Mouse (Mus musculus) erythroid progenitor cell, adult 5-6 weeks (primary cell): ENCODE measurements around the gene Ptch1. TPM values are rescaled to one million over a fixed set of nuclear protein-coding genes. Genes with fewer than 3 reads are reported as not detected.

Source experiments
- ATAC-seq: replicated peaks from 2 replicates; pipeline ENCODE4 v1.8.0; 2016; ENCODE audit warnings: moderate number of reproducible peaks, mild to moderate bottlenecking, moderate TSS enrichment, inconsistent platforms; ENCODE audit not compliant: poor library complexity, low FRiP score, severe bottlenecking
- total RNA-seq, 2 experiments: library from RNA; stranded (forward) in 1 of 2; stranded (reverse) in 1 of 2; fragments of 150-400 nt in 1 of 2; fragments of 186-747, 209-891 nt in 1 of 2; gene quantifications; 2 replicates each; pipeline versions ENCODE4 v1.2.3 to v1.2.4; 2015 to 2017; ENCODE audit warnings: low replicate concordance in 2 of 2

Gene Ptch1
- total RNA-seq (2015; ENCODE audit: low replicate concordance) (4.0 and 6.3 TPM in 2 replicates), total RNA-seq (2017; ENCODE audit: low replicate concordance) (1.6 and 2.6 TPM in 2 replicates)

DNA sequence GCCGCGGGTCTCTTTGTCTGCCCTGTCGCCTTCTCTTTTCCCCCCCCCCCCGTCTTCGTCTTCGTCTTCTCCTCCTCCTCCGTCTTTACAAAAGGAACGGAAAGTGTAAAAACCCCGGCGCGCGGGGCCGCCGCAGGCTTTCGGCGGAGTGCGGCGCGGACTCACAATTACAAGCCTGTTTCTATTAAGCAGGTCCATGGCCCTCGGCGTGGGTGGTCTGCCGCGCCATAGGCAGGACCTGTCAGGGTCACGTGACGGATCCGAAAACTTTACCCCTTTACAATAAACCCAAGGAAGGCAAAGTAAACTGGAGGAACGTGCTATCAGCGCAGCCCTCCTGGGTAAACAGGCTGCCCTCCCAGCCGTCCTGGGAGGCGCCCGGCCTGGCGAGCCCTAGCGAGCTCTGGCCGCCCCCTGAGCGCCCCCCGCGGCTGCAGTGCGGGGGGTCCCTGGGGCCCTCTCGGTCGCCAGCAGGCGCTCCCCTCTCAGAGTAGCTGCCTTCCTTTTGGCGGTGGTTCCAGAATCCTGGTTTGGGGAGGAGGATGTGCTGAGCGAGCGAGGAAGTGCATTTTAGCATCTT lies at the start of gene Ptch1:
Ptch1 (minus strand) TSS at position 343 of the 580 bp plus-strand sequence.
- no peak for ATAC-seq

DNA sequence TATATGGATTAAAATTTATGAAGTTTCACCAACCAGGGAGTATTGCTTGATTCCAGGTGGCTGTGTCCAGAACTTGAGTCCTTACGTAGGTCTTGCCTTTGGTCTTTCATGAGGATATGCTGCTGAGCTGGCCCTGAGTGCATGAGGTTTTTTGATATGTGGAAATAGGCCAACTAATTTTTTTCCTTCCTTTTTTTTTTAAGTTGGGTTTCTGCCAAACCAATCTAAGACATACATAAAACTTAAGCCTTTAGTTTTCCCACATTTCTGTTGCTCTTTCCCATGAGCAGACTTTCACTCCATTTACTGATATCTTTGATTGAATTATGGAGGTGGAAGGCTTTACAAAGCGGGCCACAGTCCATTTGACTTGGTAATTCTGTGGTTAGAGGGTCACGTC lies 47.9 kb upstream of the Ptch1 start:
- no peak for ATAC-seq

DNA sequence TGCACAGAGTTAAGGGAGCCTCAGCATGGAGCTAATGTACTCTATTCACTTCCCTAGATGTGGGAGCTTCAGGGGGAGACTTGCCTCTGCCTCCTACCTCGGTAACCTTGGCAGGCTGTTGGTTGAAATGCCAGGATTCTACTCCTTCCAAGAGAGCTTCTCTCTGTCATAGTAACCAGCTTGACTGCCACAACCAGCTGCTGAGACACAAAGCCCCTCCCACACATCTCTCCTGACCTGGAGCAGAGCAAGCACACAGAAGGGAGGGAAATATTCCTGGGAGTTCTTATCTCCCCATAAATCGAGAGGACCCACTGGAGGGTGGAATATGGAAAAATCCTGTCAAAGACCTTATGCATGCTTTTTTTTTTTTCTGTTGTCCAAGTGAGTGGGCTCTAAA lies 39.8 kb upstream of the Ptch1 start:
- ATAC-seq, result no peak

DNA sequence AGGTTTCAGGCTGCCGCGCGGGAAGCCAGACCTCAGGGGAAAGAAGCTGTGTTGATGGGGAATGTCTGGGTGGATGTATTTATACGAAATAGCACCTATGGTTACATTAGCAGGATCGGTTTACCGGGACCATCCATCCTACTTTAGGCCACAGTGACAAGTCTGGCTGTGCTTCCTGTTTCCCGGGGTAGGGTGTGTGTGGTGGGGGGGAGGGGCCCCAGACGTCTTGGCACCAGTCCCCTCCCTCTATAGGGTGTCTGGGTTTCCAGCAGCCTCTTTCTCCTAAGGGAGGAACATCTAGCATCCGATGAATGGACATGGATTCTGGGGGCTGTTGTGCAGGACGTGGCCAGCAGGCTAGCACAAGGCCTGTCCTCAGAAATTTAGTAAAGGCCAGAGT lies 36.3 kb upstream of the Ptch1 start:
- no peak for ATAC-seq

DNA sequence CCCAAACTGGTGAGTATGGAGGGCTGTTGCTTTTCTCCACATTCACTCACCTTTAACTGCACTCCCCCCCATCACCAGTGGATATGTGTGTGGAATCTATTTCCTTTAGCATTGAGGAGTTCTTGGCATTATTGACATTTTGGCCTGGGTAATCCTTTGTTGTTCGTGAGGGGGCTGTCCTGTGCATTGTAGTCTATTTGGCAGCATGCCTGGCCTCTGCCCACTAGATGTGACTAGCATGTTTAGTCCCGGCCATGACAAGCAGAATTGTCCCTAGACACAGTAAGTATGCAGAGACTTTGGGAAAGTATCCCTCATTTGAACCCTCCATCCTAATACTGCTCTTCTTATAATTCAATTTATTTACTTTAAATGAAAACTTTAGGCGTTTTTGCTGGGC lies 24.2 kb upstream of the Ptch1 start:
- no peak for ATAC-seq

DNA sequence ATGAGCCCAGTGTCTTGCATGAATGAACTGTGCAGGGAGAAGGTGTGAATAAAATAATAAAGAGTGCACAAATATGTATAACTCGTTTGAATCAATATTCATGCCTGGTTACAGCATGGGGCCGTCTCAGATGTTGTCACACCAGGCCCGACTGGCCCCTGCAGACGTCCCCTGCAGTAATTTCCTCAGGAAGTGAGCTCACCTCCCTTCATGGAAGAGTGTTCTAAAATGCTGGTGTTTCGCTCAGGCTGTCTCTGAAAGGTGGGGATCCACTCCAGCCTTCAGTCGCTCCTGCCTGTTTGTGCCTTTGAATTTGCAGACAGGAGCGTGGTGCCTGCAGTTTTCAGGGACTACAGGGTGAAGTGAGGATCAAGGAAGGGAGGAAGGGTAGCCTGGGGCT lies 22.5 kb upstream of the Ptch1 start:
- no peak for ATAC-seq

DNA sequence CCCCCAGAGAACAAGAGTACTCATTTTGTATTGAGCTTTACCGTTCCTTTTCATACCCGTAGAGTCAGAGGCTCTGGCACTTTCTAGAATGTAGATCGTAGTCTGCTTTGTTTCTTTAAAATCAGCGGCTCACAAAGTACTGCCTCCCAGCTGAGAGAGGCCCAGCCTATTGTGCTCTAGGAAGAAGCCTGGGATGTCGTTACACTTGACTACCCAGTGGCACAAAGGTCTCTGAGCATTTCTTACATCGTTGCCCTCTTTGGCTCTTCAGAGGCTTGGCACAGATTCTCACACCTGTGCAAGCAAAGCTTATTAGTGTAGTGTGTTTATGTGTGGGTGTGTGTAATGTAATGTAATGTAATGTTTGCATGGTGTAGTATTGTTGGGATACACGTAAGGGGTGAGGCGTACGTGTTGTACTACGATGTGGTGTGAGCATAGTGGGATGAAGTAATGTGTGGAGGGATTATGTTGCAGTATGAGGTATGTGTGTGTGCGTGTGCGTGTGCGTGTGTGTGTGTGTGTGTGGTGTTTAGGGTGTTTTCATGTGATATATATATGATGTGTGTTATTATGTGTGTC lies 20.2 kb upstream of the Ptch1 start:
- ATAC-seq, result no peak

DNA sequence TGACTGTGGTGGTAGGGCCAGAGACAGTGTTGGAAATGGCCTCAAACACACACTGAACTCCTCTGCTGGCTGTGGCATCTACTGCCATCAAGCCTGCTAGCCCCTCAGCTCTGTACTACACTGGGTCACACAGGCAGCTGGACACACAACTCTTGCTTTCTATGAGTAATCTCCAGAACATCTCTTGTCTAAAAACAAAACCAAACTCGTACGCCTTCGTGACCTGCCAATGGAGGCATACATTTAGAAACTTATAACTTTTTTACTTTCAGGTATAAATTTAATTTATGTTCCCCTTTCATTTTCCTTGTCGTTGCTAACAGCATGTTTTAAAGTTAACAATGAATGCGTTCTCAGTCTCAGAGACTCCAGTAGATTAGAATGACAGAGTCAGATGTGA lies 19.4 kb upstream of the Ptch1 start:
- ATAC-seq, result no peak

DNA sequence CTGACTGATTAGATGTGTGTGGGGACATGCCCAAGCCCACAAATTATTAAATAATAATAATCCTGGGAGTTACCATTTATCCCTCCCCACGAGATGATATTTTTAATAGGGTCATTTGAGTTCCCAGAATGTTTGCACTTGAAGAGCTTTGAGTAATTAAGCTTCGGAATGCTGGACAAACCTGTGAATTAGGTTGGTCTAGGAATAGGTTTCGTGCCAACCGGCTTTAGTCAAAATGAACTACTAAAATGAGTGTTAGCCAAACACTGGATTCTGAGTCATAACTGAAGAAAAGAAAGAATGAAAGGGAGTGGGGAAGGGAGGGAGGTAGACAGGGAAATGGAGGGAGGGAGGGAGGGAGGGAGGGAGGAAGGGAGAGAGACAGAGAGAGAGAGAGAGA lies 1.2 kb upstream of the Ptch1 start:
- ATAC-seq, result no peak

DNA sequence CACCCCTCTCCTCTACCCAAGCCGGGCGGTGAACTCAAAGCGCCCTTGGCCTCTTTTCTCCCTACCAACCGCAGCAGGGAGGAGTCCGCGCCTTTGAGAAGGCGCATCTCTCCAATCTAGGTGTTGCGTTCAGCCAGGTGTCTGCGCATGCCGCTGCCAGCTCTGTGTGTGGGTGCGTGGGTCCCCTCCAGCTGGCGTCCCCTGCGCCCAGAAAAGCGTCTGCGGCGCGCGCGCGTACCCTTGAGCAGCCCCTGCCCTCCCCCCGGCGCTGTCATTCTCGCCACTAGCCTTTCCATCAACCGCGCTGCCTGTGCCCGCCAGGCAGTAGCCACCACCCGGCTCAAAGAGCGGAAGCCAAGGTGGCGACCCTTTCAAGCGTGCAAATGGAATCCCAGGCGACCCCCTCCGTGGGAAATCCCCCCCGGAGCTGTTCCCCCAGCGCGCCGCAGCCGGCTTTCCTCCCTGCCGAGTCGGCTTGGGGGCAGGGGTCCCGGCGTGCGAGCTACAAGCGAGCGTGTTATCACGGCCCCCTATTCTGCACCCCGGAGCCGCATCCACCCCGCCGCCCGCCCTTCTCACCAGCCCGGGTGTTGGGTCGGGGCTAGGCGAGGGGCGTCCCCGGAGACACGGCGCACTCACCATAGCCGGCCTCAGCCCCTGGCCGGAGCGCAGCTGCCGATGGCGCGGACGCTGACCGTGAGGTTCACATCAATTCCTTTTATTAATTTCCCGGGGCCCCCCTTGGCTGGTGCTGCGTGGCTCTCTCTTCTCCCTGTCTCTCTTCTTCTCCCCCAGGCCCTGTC lies 744 bp downstream of the Ptch1 start:
- no peak for ATAC-seq

DNA sequence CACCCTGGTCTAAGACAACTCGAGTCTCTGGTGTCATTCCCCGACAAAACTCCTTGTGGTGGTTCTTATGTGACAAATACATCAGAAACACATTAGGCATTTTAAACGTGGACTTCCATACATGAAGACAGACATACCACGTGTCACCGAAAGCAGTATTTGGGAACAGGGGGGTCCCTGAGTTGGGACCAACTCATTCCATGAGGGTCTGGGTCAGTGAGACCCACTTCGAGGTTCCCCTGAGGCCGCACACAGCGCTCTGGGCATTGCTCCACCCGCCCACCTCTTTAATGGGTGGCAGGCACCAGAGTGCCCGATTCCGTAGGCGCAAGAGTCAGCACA lies 1.3 kb downstream of the Ptch1 start:
- ATAC-seq, result no peak

DNA sequence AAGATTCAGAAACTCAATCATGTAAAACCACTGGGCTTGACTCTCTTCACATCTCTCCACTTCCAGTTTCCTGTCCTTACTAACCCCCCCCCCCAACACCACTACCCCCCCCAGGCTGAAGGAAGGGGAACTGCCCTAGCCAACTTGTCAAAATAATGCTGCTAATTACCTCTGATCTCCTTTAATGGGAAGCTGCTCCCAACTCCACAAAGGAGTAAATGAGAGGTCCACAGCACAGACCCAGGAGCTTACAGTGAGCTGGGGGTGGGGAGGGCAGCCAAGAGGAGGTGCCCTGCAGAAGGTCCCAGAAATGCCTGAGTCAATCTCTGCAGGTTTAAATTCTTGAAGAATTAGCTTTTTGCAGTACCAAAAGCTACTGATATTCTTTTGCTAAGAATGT lies 2.9 kb downstream of the Ptch1 start:
- no peak for ATAC-seq

DNA sequence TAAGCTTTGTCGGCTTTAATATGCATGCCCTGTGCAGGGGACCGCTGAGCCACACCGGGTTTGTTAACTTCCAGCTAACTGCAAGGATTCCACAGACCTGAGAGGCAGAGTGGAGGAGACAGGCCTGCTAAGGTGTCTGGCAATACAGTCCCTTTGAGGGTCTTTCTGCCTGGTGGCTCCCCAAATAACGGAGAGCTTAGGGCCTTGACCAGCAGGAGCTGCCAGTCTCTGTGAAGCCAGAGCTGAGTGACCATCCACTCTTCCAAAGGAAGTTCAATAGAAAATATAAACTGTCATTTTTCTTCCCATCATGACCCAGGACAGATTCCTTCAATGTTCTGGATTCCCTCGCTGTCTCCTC lies 4.0 kb downstream of the Ptch1 start:
- ATAC-seq, result no peak

DNA sequence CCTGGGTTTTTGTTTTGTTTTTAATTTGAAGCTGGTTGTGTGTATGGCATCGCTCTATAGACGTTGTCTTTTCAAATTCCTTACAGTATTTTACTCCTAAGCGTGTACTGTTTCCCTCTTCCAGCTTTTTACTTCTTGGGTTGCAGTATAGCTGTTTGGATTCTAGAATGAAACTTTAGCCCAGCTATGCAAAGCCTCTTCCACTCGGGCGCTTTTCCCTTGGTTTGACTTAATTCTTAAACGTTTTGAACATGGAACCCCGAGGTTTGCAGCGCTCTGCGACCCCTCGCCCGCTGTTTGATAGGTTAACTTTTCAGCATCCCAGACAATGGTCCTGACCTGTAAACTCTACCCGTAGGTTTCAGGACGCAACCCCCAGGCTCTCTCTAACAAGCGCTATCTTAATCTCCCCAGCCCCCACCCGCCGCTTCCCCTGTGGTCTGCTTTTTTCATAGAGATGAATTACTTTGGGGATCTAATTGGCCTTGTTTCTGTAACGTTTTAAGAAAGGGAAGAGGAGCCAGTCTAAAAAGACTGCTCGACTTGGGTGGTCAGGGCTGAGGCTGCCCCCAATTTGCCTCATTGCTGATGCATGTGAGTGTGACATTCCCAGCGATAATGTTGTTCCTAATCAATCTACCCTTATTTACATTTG lies 4.5 kb downstream of the Ptch1 start:
- no peak for ATAC-seq

DNA sequence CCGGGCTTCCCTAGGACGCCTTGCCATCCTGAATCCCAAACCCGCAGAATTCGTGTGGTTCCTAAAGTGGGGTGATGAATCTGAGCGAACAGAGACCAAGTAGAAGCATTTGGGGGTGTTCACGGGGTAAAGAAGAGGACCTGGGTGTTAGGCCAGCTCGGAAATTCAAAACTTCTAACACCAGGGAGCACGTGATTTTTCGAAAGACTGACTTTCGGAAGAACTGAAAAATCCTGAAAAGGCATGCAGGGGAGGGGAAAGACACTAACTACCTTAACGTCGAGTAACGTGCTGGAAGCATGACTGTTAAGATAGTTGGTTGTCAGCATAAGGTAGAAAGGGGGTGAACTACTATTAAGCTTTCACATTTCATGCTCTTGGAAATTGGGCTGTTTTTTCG lies 5.1 kb downstream of the Ptch1 start:
- ATAC-seq, result no peak

DNA sequence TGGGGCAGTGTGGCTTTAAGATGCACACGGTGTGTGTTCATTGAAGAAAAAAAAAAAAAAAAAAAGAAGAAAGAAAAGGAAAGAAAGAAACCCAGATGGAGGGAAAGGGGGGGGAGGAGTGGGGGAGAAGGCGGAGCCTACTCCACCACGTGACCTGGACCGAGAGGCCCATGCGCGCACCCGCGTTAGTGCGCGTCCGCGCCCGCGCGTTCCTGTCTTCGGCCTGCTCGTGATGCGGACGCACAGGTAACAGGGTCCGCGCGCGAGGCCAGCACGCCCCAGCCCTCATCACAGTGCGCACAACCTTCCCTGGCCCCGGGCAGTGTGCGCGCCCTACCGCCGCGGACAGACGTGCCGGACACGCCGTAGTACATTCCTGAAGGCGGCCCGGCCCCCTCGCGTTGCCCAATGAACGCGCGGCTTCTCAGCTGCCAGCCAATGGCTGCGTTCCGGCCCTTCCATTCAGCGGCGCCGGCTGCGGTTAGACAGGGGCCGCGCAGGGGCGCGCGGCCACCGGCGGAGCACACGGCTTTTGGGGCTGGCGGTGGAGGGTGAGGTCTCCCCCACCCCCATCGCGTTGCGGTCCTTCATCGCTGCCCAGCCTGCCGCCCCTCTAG lies 5.6 kb downstream of the Ptch1 start:
- peak; percentile 83 for ATAC-seq

DNA sequence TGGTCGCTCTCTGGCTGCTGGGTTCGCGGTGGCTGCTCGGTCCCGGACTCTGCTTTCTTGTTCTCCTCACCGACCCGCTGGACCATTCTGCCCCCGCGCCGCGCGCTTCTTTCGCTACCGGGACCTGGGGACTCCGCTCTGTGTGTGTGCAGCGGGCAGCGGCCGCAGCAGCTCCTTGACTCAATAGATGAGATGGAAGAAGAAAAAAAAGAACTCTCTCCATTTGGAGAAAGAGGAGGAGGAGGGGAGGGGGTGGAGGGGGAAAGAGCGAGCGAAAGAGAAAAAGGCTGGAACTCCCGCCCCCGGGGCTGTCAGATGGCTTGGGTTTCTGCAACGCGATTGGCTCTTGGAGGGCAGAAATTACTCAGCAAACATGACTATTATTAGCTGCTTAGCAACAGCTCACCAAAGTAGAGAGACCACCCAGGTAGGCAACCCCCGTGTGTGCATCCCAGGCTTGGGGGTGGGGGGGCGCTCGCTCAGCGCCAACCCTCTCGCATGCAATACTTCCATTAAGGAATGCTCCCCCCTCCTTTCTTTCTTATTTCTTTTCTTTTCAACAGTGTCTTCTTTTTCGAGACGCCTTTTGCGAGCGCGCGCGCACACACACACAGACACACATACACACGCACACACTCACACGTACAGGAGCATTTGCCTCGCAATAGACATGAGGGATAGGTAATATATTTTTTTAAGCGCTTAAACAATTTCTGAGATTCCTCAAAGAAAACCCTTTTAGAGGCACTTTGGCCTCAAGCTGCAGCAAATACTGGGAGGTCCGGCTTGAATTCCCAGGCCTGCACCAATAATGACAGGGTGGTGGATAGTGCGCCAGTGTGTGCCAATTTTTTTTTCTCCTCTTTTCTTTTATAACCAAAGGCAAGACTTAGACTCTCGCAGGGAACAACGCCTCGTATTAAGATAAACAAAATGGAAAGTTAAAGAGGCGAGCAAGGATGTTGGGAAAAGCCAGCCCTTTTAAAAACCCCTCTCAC lies 7.1 kb downstream of the Ptch1 start:
- peak; percentile 58 for ATAC-seq

DNA sequence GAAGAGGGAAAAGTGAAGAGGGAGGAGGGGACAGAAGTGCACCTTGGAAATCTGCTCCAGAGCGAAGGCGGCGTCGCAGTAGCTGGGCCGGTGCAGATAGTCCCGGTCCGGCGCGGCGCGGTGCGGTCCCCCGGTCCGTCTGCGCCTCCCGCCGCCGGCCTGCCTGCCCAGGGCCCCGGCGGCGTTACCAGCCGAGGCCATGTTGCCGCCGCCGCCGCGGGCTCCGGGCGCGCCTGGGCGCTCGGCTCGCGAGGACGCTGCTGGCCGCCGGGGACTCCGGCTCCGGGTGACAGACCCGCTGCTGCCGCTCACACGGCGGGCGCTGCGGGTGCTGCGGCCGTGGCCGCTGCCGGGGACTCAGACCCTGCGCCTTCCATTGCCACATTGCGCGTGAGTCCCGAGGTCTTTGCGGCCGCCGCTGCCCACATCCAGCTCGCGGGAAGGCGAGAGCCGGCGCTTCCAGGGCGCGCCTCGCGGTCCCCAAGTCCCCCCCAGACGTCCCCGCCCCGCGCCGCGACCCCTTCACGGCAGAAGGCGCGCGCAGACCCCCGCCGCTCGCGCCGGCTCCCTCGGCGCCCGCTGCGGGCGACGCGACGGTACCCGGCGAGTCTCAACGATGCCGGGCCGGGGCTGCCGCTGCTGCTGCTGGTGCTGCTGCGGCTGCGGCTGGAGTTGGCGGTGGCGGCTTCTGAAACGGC lies 7.9 kb downstream of the Ptch1 start:
- no peak for ATAC-seq
